ENCODE assay signal across 15 mouse cellular contexts in genomic region chr1:106164111-106164510, GRCm38 (mm10).
A peak's percentile ranks its signal among the peaks of the same experiment; 100 is the strongest.
DNase-seq lines count a peak whose midpoint lies in the region.
"Had no signal": no experiment of that assay in that cellular context is flagged by ENCODE, and none has a peak within 500 bp of the region (broad histone marks: within the 10 kb centered on the region; RNA-seq: fewer than 3 reads in every experiment).

No protein-coding gene starts in this region.

- peak; percentile 41 for DNase-seq in heart, adult 11 months
- no peak for DNase-seq in heart, adult 9 months (ENCODE audit: low spot score in 2 of 2)
- DNase-seq in ES-CJ7 (ENCODE audit: low read depth, low spot score) = peak; percentile 58
- DNase-seq in ZHBTc4 (ENCODE audit: low read depth, low spot score) = peak; percentile 52
- DNase-seq in spleen, postnatal 4 days (ENCODE audit: low spot score in 2 of 2) = no peak
- DNase-seq: adrenal gland, adult 2 months; adrenal gland, postnatal 10 days; adrenal gland, postnatal 25 days; cerebellum, adult 11 months; cerebellum, adult 18-20 months; cerebellum, adult 8-10 months; cerebellum, adult 9-11 months; cerebellum, postnatal 14 days; cerebellum, postnatal 36 days; embryo, embryonic 11 days had no signal

Comparison
In these comparisons a context has a peak if more than half of its experiments do, and no peak if none do; other contexts are left out.
1. DNase-seq: peak in heart, adult 11 months (single experiment), ES-CJ7 (single experiment) and ZHBTc4 (single experiment); none in heart, adult 9 months (0 of 2) and spleen, postnatal 4 days (0 of 2).